Mouse (Mus musculus) kidney, embryonic 15.5 days (tissue): ENCODE results near the gene Spg21. TPM values are rescaled to one million over a fixed set of nuclear protein-coding genes. Genes with fewer than 3 reads are reported as not detected.

ENCODE experiments used
- ATAC-seq: fragments of 200-750 bp; cut with Nextera tagmentation; replicated peaks from 2 replicates; pipeline ENCODE4 v1.8.0; 2017; ENCODE audit warnings: moderate TSS enrichment; ENCODE audit not compliant: low FRiP score
- H3K27ac ChIP-seq: fragments of 300-500 bp; sonication (generic); 2 replicates; pipeline ENCODE4 v1.5.1; 2015; ENCODE audit warnings: mild to moderate bottlenecking, inconsistent platforms
- H3K27me3 ChIP-seq: fragments of 300-500 bp; sonication (generic); 2 replicates; pipeline ENCODE4 v1.6.1; 2015; ENCODE audit warnings: inconsistent platforms
- H3K36me3 ChIP-seq: fragments of 300-500 bp; sonication (generic); 2 replicates; pipeline ENCODE4 v1.6.1; 2015; ENCODE audit warnings: inconsistent platforms
- H3K4me1 ChIP-seq: fragments of 300-500 bp; sonication (generic); 2 replicates; pipeline ENCODE4 v1.6.1; 2015; ENCODE audit warnings: inconsistent platforms
- H3K4me2 ChIP-seq: fragments of 300-500 bp; sonication (generic); 2 replicates; pipeline ENCODE4 v1.6.1; 2015; ENCODE audit warnings: moderate library complexity, mild to moderate bottlenecking, inconsistent platforms
- H3K4me3 ChIP-seq: fragments of 300-500 bp; sonication (generic); replicated peaks from 2 replicates; pipeline ENCODE4 v1.5.1; 2015; ENCODE audit warnings: mild to moderate bottlenecking, inconsistent platforms
- H3K9ac ChIP-seq: fragments of 300-500 bp; sonication (generic); 2 replicates; pipeline ENCODE4 v1.6.1; 2015; ENCODE audit warnings: mild to moderate bottlenecking, inconsistent platforms
- H3K9me3 ChIP-seq: fragments of 300-500 bp; sonication (generic); replicated peaks from 2 replicates; pipeline ENCODE4 v1.6.1; 2016; ENCODE audit warnings: inconsistent platforms
- WGBS: fragments of 180-500 bp; shearing (Covaris S2); methylation state at CpG from one replicate; pipeline ENCODE4 v1.1.7; 2015; ENCODE audit warnings: mixed read lengths; 5-methylcytosine and 5-hydroxymethylcytosine counted together
- polyA plus RNA-seq: library from polyadenylated mRNA; unstranded; fragments of >200 nt; fragmentation: Nextera tagmentation; extraction: Ambion mirVana; gene quantifications from 2 replicates; pipeline ENCODE4 v1.2.1, GENCODE M21; 2015

Gene Spg21
- polyA plus RNA-seq = 111 and 126 TPM in 2 replicates

DNA sequence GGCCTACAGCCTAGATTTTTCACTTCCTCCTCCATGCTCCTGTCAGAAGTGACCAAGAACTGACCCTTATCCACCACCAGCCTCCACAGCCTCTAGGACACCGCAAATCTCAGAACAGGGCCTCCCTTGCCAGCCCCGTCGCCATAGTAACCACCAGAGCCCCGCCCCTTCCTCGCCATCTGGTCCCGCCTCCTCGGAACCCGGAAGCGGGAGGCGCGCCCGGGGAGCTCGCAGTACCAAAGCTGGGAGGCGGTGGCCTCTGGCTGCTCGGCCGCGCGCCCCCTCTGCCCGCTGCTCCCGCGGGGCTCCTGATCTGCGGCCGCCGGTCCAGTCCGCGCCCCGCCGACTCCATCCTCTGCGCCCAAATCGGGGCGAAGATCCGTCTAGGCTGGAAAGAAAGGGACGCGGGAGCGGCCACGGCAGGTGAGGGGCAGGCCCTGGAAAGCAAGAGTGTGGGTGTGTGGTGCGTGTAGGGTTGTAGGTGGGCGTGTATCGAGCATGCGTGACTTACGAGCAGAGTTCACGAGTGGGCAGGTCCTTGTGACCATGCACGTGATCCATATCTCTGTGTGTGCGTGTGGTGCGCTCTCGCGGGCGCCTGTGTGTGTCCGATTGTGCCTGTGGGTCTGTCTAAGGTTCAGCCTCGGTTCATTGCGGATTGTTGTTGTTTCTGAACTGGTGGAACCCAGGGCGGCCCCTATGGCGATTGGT is at the start of gene Spg21:
Gene Spg21 (plus strand): TSS at position 216 of the 711 bp plus-strand sequence.
- H3K9me3 ChIP-seq = no peaks in the 10 kb centered on the region
- peak; percentile 97 for ATAC-seq
- H3K9ac ChIP-seq = peak within 1 kb of the TSS; percentile 94
- H3K27me3 ChIP-seq = no peaks in the 10 kb centered on the region
- H3K4me3 ChIP-seq = peak within 1 kb of the TSS; percentile 95
- peak within 1 kb of the TSS; percentile 69 for H3K4me2 ChIP-seq
- peaks cover 9% of the 10 kb centered on the region for H3K36me3 ChIP-seq
- peaks cover 24% of the 10 kb centered on the region for H3K4me1 ChIP-seq
- under 1% methylated on average over 53 of the region's 53 CpGs for WGBS
- H3K27ac ChIP-seq = peak within 1 kb of the TSS; percentile 94

DNA sequence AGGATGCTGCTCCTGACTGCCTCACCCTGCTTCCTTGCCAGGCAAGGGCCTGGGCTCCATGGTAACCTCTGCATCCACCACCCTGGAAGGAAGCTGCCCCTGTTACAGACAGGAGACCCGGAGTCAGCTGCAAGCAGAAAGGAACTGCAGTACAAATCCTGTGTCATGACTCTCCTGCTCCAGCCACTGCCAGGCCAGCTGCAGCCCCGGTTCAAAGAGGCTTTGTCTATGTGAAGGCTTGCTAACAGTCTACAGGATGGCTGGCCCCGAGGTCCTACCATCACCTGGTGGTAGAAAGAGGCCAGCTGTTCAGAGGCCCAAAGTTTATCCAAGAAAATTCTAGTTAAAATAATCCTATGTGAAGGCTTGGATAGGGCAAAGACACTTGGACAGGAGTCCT is 49.4 kb upstream of the Spg21 start:
- H3K27ac ChIP-seq = no peak overlapping the region
- H3K9ac ChIP-seq = no peak overlapping the region
- ATAC-seq = no peak
- no peaks in the 10 kb centered on the region for H3K27me3 ChIP-seq
- WGBS = 69% methylated on average over 3 of the region's 3 CpGs
- no peak overlapping the region for H3K4me3 ChIP-seq
- H3K36me3 ChIP-seq = 0 out of 2 replicates have a peak, but pooled peaks cover 8% of the 10 kb centered on the region
- no peaks in the 10 kb centered on the region for H3K4me1 ChIP-seq
- H3K4me2 ChIP-seq = no peak overlapping the region
- H3K9me3 ChIP-seq = no peaks in the 10 kb centered on the region

DNA sequence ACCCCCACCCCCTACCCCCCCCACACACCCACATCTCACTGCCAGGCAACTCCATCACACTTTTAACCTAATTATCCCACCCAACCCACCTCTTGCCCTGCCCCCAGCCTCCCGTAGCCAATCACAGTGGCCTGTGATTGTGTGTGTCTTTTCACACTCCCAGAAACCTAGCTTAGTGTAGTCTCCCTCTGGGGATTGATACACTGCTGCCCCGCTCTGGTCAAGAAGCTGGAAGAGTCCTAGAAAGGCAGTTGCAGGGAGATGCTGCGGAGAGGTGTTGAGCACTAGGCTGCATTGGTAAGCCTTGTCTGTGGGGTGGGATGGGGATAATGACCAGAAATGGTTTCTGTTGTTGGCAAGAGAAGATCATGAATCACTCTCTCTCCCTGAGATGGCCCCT is 43.0 kb upstream of the Spg21 start:
- Histone ChIP-seq H3K9me3 (no peaks in the 10 kb centered on the region), H3K4me3 (no peak overlapping the region), H3K9ac (no peak overlapping the region), H3K4me1 (no peaks in the 10 kb centered on the region), H3K36me3 (no peaks in the 10 kb centered on the region), H3K27me3 (no peaks in the 10 kb centered on the region), H3K4me2 (no peak overlapping the region), H3K27ac (no peak overlapping the region)
- no peak for ATAC-seq
- WGBS = 26% methylated on average over 3 of the region's 3 CpGs

DNA sequence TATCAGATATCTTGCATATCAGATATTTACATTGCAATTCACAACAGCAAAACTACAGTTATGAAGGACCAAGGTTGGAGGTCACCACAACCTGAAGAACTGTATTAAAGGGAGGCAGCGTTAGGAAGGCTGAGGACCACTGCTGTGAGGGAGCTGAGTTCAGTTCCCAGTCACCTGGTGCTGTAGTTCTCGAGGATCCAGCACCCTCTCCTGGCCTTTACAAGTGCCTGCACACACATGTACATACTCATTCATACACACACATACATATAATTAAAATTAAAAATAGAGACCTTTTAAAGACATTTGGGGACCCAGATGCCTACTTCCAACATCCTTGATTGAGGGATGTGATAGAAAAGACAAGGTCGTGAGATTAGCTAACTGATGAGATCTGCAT is 41.1 kb upstream of the Spg21 start:
- H3K9me3 ChIP-seq = no peaks in the 10 kb centered on the region
- no peaks in the 10 kb centered on the region for H3K4me1 ChIP-seq
- no peak overlapping the region for H3K4me2 ChIP-seq
- no peaks in the 10 kb centered on the region for H3K27me3 ChIP-seq
- no peak overlapping the region for H3K4me3 ChIP-seq
- 69% methylated on average over 3 of the region's 3 CpGs for WGBS
- H3K36me3 ChIP-seq = no peaks in the 10 kb centered on the region
- H3K9ac ChIP-seq = no peak overlapping the region
- H3K27ac ChIP-seq = no peak overlapping the region
- ATAC-seq = no peak

DNA sequence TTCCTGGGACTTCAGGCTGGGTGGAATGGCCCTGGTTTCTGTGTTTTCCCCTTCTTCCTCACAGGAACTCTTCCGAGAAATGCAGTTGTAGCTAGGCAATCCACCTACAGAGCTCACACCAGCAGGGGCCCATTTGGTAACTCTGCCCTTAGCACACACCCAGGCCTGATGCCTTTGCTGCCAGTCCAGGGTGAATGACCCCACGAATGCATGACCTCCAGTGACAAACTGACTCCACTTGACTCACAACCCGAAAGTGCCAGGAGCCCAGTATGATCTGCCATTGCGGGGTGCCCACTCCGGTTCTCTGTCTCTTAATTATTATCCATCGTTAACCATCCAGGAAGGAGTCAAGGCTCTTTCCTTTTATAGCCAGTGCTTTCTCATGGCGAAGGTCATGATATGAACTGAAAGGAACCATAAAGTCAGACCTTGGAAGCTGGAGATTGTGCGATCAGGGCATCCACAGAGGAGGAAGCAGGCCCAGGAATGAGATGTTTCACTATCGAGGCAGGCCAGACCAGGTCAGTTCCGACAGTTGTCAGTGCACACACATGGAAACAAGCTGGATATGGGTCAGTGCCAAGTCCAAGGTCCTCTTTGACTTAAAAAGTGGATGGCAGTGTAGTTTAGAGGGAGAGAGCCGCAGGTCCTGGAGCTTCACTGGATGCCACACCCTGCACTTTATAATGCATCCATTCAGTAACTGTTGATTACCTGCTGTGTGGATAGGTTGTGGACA is 37.8 kb upstream of the Spg21 start, which contains the start of gene Slc51b:
Gene Slc51b (minus strand): TSS at position 196 of the 742 bp plus-strand sequence.
- H3K9me3 ChIP-seq = no peaks in the 10 kb centered on the region
- H3K36me3 ChIP-seq = no peaks in the 10 kb centered on the region
- no peak within 1 kb of the TSS for H3K4me2 ChIP-seq
- no peak within 1 kb of the TSS for H3K9ac ChIP-seq
- H3K4me1 ChIP-seq = no peaks in the 10 kb centered on the region
- H3K27me3 ChIP-seq = no peaks in the 10 kb centered on the region
- ATAC-seq = no peak
- peak within 1 kb of the TSS; percentile 59 for H3K27ac ChIP-seq
- H3K4me3 ChIP-seq = no peak within 1 kb of the TSS
- WGBS = 70% methylated on average over 11 of the region's 11 CpGs

DNA sequence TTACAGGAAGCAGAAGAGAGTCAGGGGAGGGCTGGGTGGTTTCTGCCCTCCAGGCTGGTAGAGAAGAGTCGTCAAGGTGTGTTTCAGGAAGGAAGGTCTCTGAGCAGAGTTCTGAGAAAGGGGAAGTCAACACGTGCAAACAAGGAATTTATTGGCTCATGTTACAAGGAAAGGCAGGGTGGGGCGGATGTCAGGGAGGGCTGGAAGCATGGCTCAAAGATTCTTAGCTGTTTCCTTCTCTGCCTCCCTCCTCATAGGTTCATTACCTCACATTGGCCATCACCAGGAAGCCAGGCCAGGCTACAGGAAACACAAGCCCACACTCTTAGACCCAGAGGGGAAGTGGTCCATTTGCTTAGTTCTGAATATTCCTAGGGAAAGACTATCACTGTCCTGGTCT is 36.4 kb upstream of the Spg21 start:
- H3K27me3 ChIP-seq = no peaks in the 10 kb centered on the region
- no peaks in the 10 kb centered on the region for H3K4me1 ChIP-seq
- no peak overlapping the region for H3K4me2 ChIP-seq
- H3K9me3 ChIP-seq = no peaks in the 10 kb centered on the region
- ATAC-seq = no peak
- 30% methylated on average over 3 of the region's 3 CpGs for WGBS
- no peaks in the 10 kb centered on the region for H3K36me3 ChIP-seq
- no peak overlapping the region for H3K9ac ChIP-seq
- no peak overlapping the region for H3K27ac ChIP-seq
- no peak overlapping the region for H3K4me3 ChIP-seq

DNA sequence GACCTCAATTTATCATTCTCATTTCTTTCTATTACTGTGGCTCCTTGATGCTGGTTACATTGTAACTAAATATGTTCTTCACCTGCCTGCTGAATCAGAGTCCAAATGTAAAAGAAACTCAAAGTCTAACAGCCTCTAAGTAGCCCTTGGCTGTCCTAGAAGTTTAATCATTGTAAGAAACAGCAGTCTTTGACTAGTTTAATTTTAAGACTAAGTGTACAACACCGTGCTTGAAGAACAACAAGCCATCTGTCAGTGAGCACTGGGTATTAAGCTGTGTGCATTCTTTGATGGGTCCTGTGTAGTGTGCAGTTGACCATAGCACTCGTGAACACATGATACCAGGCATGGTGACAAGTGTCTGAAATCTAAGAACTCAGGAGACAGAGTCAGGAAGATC is 33.2 kb upstream of the Spg21 start:
- 46% methylated on average over 2 of the region's 2 CpGs for WGBS
- Histone ChIP-seq H3K4me1 (no peaks in the 10 kb centered on the region), H3K9me3 (no peaks in the 10 kb centered on the region), H3K9ac (no peak overlapping the region), H3K27me3 (no peaks in the 10 kb centered on the region), H3K4me3 (no peak overlapping the region), H3K4me2 (no peak overlapping the region), H3K36me3 (no peaks in the 10 kb centered on the region), H3K27ac (0 out of 2 replicates have a peak overlapping the region, but pooled peaks have one; percentile 41)
- ATAC-seq = peak; percentile 49

DNA sequence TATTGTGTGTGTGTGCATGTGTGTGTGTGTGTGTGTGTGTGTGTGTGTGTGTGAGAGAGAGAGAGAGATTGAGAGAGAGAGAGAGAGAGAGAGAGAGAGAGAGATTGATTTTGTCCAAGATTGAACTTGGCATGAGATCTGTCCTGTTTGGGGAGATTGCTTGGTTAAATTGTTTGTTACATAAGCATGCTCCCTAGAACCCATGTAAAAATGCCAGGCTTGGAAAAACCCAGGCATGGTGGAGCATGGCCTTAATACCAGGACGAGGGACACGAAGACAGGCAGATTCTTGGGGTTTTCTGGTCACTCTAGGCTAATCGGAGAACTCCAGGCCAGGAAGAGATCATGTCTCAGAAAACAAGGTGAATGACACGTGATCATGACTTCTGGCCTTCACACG is 32.7 kb upstream of the Spg21 start:
- no peak for ATAC-seq
- H3K27ac ChIP-seq = peak overlapping the region; percentile 41; the same call in 1 of the 2 replicates
- H3K36me3 ChIP-seq = no peaks in the 10 kb centered on the region
- H3K4me3 ChIP-seq = no peak overlapping the region
- no peak overlapping the region for H3K4me2 ChIP-seq
- no peak overlapping the region for H3K9ac ChIP-seq
- no peaks in the 10 kb centered on the region for H3K9me3 ChIP-seq
- 83% methylated on average over 5 of the region's 5 CpGs for WGBS
- H3K4me1 ChIP-seq = no peaks in the 10 kb centered on the region
- no peaks in the 10 kb centered on the region for H3K27me3 ChIP-seq

DNA sequence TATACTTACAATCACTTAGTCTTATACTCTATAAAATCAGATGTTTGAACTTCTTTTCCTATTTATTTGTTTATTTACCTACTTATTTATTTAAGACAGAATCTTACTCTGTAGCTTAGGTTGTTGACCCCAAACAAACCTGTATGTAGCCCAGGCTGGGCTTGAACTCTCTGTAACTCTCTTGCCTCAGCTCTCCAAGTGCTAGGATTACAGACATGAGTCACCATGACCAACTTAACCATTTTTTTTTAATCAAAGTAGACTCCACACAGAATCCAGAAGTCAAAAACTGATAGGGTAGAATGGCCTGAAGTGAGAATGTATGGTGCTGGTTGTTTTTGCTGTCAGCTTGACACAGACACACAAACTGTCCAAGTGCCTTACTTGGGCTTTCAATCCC is 30.3 kb upstream of the Spg21 start:
- no peaks in the 10 kb centered on the region for H3K4me1 ChIP-seq
- no peaks in the 10 kb centered on the region for H3K27me3 ChIP-seq
- ATAC-seq = no peak
- H3K9ac ChIP-seq = no peak overlapping the region
- H3K4me3 ChIP-seq = no peak overlapping the region
- H3K4me2 ChIP-seq = no peak overlapping the region
- H3K9me3 ChIP-seq = no peaks in the 10 kb centered on the region
- no peaks in the 10 kb centered on the region for H3K36me3 ChIP-seq
- no peak overlapping the region for H3K27ac ChIP-seq

DNA sequence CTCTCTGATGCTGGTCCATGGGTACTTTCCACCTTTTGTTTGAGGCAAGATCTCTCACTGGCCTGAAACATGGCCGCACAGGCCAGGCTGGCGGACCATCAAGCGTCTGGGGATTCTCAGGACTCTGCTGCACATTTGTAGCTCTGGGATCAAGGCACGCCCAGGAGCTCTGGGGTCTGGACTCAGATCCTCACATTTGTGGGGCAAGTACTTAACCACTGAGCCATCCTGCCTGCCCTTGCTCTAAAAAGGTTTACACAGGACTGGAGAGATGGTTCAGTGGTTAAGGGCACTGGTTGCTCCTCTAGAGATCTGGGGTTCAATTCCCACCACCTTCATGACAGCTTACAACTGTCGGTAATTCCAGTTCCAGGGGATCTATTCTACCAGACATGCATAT is 29.8 kb upstream of the Spg21 start:
- Histone ChIP-seq H3K27me3 (no peaks in the 10 kb centered on the region), H3K4me1 (no peaks in the 10 kb centered on the region), H3K9me3 (no peaks in the 10 kb centered on the region), H3K4me2 (no peak overlapping the region), H3K27ac (no peak overlapping the region), H3K36me3 (no peaks in the 10 kb centered on the region), H3K9ac (no peak overlapping the region), H3K4me3 (no peak overlapping the region)
- WGBS = 90% methylated on average over 5 of the region's 5 CpGs
- ATAC-seq = no peak

DNA sequence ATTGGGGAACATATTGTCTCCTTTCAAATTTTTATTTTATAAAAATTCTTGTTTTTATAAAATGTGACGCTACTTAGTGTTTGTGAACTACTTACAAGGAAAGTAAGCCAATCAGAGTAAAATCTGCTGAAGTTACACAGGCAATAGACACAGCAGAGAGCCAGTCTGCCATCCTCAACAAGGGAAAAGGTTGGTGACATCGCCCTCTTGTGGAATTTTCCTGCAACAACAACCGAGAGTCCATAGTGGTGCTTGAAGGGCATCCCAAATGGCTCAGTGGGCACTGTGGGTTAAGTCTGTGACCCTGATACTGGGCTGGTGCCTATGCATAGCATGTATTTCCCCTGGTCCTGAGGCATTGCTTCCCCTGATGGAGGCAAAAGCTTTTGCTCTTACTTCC is 28.5 kb upstream of the Spg21 start:
- Histone ChIP-seq H3K4me2 (no peak overlapping the region), H3K9ac (no peak overlapping the region), H3K36me3 (no peaks in the 10 kb centered on the region), H3K4me1 (peaks cover 8% of the 10 kb centered on the region), H3K27ac (no peak overlapping the region), H3K27me3 (no peaks in the 10 kb centered on the region), H3K4me3 (no peak overlapping the region), H3K9me3 (no peaks in the 10 kb centered on the region)
- 1% methylated on average over 3 of the region's 3 CpGs for whole genome bisulfite sequencing
- ATAC-seq = no peak

DNA sequence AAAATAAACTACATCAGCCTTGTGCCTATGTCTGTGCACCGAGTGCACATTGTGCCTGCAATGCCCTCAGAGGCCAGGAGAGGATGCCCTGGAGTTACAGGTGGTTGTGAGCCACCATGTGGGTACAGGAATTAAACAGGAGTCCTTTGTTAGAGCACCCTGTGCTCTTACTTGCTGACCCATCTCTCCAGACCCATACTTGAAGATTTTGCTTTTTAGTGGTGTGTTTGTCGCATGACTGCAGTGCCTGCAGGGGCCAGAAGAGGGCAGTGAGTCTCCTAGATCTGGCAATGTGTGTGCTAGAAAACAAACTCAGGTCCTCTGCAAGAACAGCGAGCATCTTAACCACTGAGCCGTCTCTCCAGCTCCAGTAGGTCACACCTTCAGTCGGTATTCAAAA is 26.6 kb upstream of the Spg21 start:
- Histone ChIP-seq H3K27ac (no peak overlapping the region), H3K4me2 (no peak overlapping the region), H3K27me3 (no peaks in the 10 kb centered on the region), H3K4me3 (no peak overlapping the region), H3K9ac (no peak overlapping the region), H3K36me3 (peaks cover 5% of the 10 kb centered on the region), H3K4me1 (peaks cover 8% of the 10 kb centered on the region), H3K9me3 (no peaks in the 10 kb centered on the region)
- no peak for ATAC-seq
- WGBS = 71% methylated on average over 5 of the region's 5 CpGs
